Mouse (Mus musculus) testis, adult 2 months (tissue): ENCODE measurements around the gene Cyp2f2. TPM values are rescaled to one million over a fixed set of nuclear protein-coding genes. Genes with fewer than 3 reads are reported as not detected.

Source experiments
- H3K27ac ChIP-seq: fragments of 200-500 bp; 2 replicates; pipeline ENCODE4 v1.5.1; 2012; ENCODE audit warnings: low read depth, low read length; ENCODE audit not compliant: control insufficient read depth, insufficient read depth
- H3K27me3 ChIP-seq: fragments of 200-500 bp; 2 replicates; pipeline ENCODE4 v1.6.1; 2012; ENCODE audit warnings: mild to moderate bottlenecking, low read length, moderate library complexity; ENCODE audit not compliant: control insufficient read depth, insufficient read depth
- H3K36me3 ChIP-seq: fragments of 200-500 bp; 2 replicates; pipeline ENCODE4 v1.6.1; 2012; ENCODE audit warnings: mild to moderate bottlenecking, low read length; ENCODE audit not compliant: control insufficient read depth, insufficient read depth
- H3K4me1 ChIP-seq: fragments of 200-500 bp; 2 replicates; pipeline ENCODE4 v1.6.1; 2012; ENCODE audit warnings: low read length; ENCODE audit not compliant: control insufficient read depth, insufficient read depth
- H3K4me3 ChIP-seq: fragments of 200-500 bp; 2 replicates; pipeline ENCODE4 v1.5.1; 2012; ENCODE audit warnings: low read depth, mild to moderate bottlenecking, low read length, moderate library complexity, mixed read lengths; ENCODE audit not compliant: control insufficient read depth
- CTCF ChIP-seq: fragments of 200-500 bp; IDR thresholded peaks from 2 replicates; pipeline ENCODE4 v1.5.1; 2012; ENCODE audit warnings: low read depth, mild to moderate bottlenecking, inconsistent platforms, low read length, moderate library complexity; ENCODE audit not compliant: control insufficient read depth, insufficient read depth, insufficient replicate concordance
- POLR2A ChIP-seq: fragments of 200-500 bp; IDR thresholded peaks from 2 replicates; pipeline ENCODE4 v1.6.1; 2012; ENCODE audit warnings: low read depth, mild to moderate bottlenecking, inconsistent platforms, low read length, moderate library complexity; ENCODE audit not compliant: control insufficient read depth
- polyA plus RNA-seq: library from polyadenylated mRNA; depleted of rRNA; stranded (reverse); fragments of >200 nt; gene quantifications from 2 replicates; pipeline ENCODE4 v1.2.3, GENCODE M21; 2012; rRNA removed

Cyp2f2 gene
- polyA plus RNA-seq, 1 experiment, result 1.2 TPM

DNA sequence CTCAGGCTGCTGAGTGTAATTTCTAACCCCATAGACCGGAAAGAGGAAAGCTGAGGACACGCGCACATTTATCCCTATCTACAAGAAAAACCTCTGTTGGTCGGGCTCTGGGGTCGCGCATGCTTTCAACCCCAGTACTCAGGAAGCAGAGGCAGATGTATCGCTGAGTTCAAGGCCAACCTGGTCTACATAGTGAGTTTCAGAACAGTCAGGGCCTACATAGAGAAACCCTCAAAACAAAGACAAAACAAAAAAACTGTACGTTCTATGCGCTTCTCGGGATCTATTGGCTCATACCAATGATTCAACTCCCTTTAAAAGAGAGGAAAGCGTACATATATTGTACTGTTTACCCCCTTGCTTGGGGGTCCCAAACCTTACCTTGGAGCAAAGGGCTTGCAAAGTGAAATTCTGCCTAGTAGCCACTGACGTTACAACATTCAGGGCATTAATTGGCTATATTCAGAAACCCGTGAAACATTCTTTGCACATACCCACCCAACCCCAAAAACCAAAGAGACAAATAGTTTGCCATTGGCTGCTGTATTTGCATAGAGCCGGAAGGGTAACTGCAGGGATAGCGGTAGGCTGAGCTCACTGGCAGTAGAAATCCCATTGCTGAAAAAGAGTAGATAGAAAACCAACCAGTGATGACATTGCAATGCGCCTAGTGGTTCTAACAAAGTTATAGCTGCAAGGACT, 59.7 kb downstream of the Cyp2f2 start:
- peak overlapping the region; percentile 45 for H3K27ac ChIP-seq
- H3K4me3 ChIP-seq, result peak overlapping the region; percentile 93
- no peaks in the 10 kb centered on the region for H3K27me3 ChIP-seq
- no peak for TF ChIP-seq CTCF
- TF ChIP-seq POLR2A, result no peak
- peaks cover 10% of the 10 kb centered on the region for H3K4me1 ChIP-seq
- H3K36me3 ChIP-seq, result no peaks in the 10 kb centered on the region

DNA sequence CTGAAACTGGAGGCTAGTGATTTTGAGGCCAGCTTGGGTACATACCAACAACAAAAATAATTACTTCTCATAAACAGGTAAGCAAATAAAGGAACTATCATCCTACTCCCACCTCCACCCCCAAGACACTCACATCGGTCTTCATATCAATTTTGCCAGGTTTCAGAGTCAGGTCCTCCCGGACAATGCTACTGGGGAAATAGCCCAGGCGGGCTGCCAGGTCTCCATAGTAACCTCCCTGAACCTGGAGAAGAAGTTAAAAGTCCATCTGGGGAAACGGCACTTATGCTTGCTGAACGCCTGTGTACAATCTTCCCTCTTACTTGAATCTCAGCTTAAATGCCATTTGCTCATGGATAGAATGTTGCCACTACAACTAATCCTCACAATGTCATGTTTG, 60.3 kb downstream of the Cyp2f2 start:
- Histone ChIP-seq H3K36me3 (no peaks in the 10 kb centered on the region), H3K27me3 (no peaks in the 10 kb centered on the region), H3K4me3 (no peak overlapping the region), H3K27ac (no peak overlapping the region), H3K4me1 (peaks cover 10% of the 10 kb centered on the region)
- TF ChIP-seq POLR2A (no peak), CTCF (no peak)

DNA sequence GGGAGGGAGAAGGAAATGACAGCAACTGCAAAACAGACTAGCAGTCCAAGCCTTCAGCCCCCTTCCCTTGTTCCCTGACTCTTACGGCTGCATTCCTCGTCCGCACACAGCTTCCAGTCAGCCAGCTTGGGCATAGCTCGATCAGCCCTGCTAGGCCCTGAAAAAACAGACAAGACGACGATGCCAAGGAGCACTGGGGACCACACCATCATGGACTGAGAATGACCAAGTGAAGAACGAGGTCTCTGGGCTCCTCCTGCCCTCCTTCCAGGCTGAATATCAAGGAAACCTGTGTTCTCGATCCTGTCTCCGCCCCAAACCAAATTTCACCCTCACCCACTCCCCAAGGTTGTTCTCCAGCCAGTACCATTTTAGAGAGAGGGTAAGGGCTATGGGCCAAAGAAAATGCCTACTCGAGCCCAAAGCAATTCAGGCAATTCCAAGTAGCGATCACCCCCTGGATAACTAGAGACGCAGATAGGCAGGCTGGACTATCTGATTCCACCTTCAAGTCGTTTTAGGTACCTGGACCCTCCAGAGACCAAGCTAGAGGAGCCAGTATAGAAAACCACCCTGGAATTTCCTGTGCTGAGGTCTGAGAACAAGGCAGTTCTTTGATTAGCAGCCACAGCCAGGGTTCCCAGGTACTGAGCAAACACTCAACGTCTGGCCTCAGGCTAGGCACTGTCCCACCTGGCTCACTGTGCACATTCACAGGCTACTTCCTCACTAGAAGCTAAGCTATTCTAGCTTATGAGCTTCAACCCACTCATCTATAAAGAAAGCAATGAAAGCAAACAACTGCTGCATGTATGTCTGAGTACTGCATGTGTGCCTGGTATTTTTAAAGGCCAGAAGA, 61.4 kb downstream of the Cyp2f2 start, which contains the start of the genes Gm21983 and Mia:
Gene Gm21983 (minus strand): TSS at position 250 of the 859 bp plus-strand sequence.
Gene Mia (minus strand): TSS at position 321 of the 859 bp plus-strand sequence.
- H3K4me3 ChIP-seq, result no peak within 1 kb of the TSS
- peaks cover 10% of the 10 kb centered on the region for H3K4me1 ChIP-seq
- TF ChIP-seq CTCF (no peak), POLR2A (no peak)
- H3K27ac ChIP-seq, result no peak within 1 kb of the TSS
- no peaks in the 10 kb centered on the region for H3K27me3 ChIP-seq
- no peaks in the 10 kb centered on the region for H3K36me3 ChIP-seq

DNA sequence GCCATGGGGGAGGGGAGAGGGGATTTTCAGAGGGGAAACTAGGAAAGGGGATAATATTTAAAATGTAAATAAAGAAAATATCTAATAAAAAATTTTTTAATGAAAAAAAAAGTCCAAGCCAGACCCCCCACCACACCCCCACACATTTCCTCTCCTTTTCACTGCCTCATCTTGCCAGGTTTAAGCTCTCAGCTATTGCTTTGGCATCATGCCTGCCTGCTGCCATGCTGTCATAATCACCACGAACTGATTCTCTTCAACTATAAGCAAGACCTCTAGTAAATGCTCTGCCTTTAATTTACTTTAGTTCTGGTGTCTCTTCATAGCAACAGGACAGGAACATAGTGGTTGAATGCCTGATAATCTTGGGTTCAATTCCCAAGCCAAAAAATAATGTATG, 62.8 kb downstream of the Cyp2f2 start:
- H3K4me3 ChIP-seq, result no peak overlapping the region
- H3K27me3 ChIP-seq, result no peaks in the 10 kb centered on the region
- no peak for TF ChIP-seq CTCF
- no peak for TF ChIP-seq POLR2A
- no peaks in the 10 kb centered on the region for H3K36me3 ChIP-seq
- no peak overlapping the region for H3K27ac ChIP-seq
- peaks cover 10% of the 10 kb centered on the region for H3K4me1 ChIP-seq

Other genes with a start within 250 kb of the Cyp2f2 start
- gene Cyp2a22, start 180.5 kb upstream of the Cyp2f2 start, polyA plus RNA-seq, result not detected in 2 replicates
- 2.9 TPM in 2 replicates for gene Cyp2a12, start 90.8 kb upstream of the Cyp2f2 start, polyA plus RNA-seq
- gene Cyp2t4, start 33.8 kb downstream of the Cyp2f2 start, polyA plus RNA-seq, result 0.06 TPM in 1 of 2 replicates, not detected in the other
- gene Egln2, start 46.9 kb downstream of the Cyp2f2 start, polyA plus RNA-seq, result 622 and 747 TPM in 2 replicates
- 64.5 and 65.1 TPM in 2 replicates for gene Rab4b, start 59.0 kb downstream of the Cyp2f2 start, polyA plus RNA-seq
- not detected in 2 replicates for gene Gm21983, start 61.2 kb downstream of the Cyp2f2 start, polyA plus RNA-seq
- gene Mia, start 61.2 kb downstream of the Cyp2f2 start, polyA plus RNA-seq, result 6.9 and 7.8 TPM in 2 replicates
- 44.3 TPM in 2 replicates for gene BC024978, start 75.9 kb downstream of the Cyp2f2 start, polyA plus RNA-seq
- 128 and 134 TPM in 2 replicates for gene Snrpa, start 76.4 kb downstream of the Cyp2f2 start, polyA plus RNA-seq
- gene Itpkc, start 108.8 kb downstream of the Cyp2f2 start, polyA plus RNA-seq, result 4.1 and 5.2 TPM in 2 replicates
- 32.7 and 33.7 TPM in 2 replicates for gene Coq8b, start 113.1 kb downstream of the Cyp2f2 start, polyA plus RNA-seq
- 5.9 and 7.8 TPM in 2 replicates for gene Numbl, start 138.5 kb downstream of the Cyp2f2 start, polyA plus RNA-seq
- gene Ltbp4, start 217.8 kb downstream of the Cyp2f2 start, polyA plus RNA-seq, result 23.9 and 26.1 TPM in 2 replicates
- gene Shkbp1, start 236.1 kb downstream of the Cyp2f2 start, polyA plus RNA-seq, result 18.3 and 22.4 TPM in 2 replicates
- 0.35 and 0.89 TPM in 2 replicates for gene Gm20479, start 237.5 kb downstream of the Cyp2f2 start, polyA plus RNA-seq